Mouse (Mus musculus): Measurements from ENCODE around the gene Slc35a1. TPM values are rescaled to one million over a fixed set of nuclear protein-coding genes. Genes with fewer than 3 reads are reported as not detected.

The Slc35a1 gene
- total and polyA plus RNA-seq, 3 experiments, result 18.2 to 26.2 (median 19.7) TPM

- no peak for DNase-seq (ENCODE audit: extremely low read depth)
- Histone ChIP-seq H3K4me3 (replicated peaks in 1 of 3; ENCODE audit: low read depth in 2 of 3, low read length in 2 of 3, poor library complexity in 1 of 3) (no peak overlapping the region), H3K9me3 (replicated peaks; ENCODE audit: low read length) (no peaks in the 10 kb centered on the region), H3K4me2 (ENCODE audit: insufficient read depth, low read depth, poor library complexity, severe bottlenecking) (no peak overlapping the region), H3K36me3 (replicated peaks in 1 of 2; ENCODE audit: control insufficient read depth in 1 of 2, insufficient read depth in 1 of 2, low read length in 1 of 2) (peaks cover 69 to 94% of the 10 kb centered on the region in 2 experiments), H3K79me2 (replicated peaks; ENCODE audit: control insufficient read depth, extremely low read depth, insufficient read depth, poor library complexity, severe bottlenecking) (no peaks in the 10 kb centered on the region), H3K9ac (ENCODE audit: insufficient read depth, low read depth) (no peak overlapping the region), H3K27ac (ENCODE audit: insufficient read depth, low read depth) (no peak overlapping the region), H3K27me3 (replicated peaks) (no peaks in the 10 kb centered on the region), H3K4me1 (ENCODE audit: control insufficient read depth in 1 of 2, insufficient read depth in 2 of 2) (no peaks in the 10 kb centered on the region)
- dilution Hi-C loops (cut with MboI; ENCODE audit: extremely low pct_ligation_motif_present, extremely low pct_unique_long_range_greater_than_20kb, low sequenced_read_pairs), result no loop called here
- in situ Hi-C loops (cut with MboI; ENCODE audit: low pct_ligation_motif_present, low pct_unique_long_range_greater_than_20kb, low sequenced_read_pairs), result no loop called here
- no peak for TF ChIP-seq ETS1 (conservative IDR thresholded peaks at IDR 0.05; ENCODE audit: low read depth, low read length)
- no peak for TF ChIP-seq MYC (IDR thresholded peaks at IDR 0.05; ENCODE audit: low read depth, low read length)
- TF ChIP-seq USF1 (IDR thresholded peaks at IDR 0.05; ENCODE audit: low read depth, low read length), result no peak
- no peak for TF ChIP-seq E2F4 (IDR thresholded peaks at IDR 0.05; ENCODE audit: insufficient replicate concordance, low read depth, low read length)
- TF ChIP-seq NELFE (IDR thresholded peaks at IDR 0.05; ENCODE audit: low read depth, low read length), result no peak
- TF ChIP-seq HCFC1 (IDR thresholded peaks at IDR 0.05; ENCODE audit: low read depth, low read length), result no peak
- no peak for TF ChIP-seq JUN (IDR thresholded peaks at IDR 0.05; ENCODE audit: insufficient read depth, low read depth, low read length)
- TF ChIP-seq GABPA (IDR thresholded peaks at IDR 0.05; ENCODE audit: insufficient replicate concordance, low read depth, low read length), result no peak
- TF ChIP-seq MXI1 (IDR thresholded peaks at IDR 0.05; ENCODE audit: low read depth, low read length), result no peak
- no peak for TF ChIP-seq ZMIZ1 (IDR thresholded peaks at IDR 0.05; ENCODE audit: low read depth, low read length)
- no peak for TF ChIP-seq IRF4 (IDR thresholded peaks at IDR 0.05; ENCODE audit: low read depth, low read length)
- no peak for TF ChIP-seq TCF12 (IDR thresholded peaks at IDR 0.05; ENCODE audit: low read depth, low read length)
- TF ChIP-seq MEF2A (IDR thresholded peaks at IDR 0.05; ENCODE audit: borderline replicate concordance, low read depth, low read length), result no peak
- TF ChIP-seq BHLHE40 (IDR thresholded peaks at IDR 0.05; ENCODE audit: low read depth, low read length), result no peak
Observed at GRCm38 (mm10) chr4:34661927-34662326, 25.3 kb downstream of the Slc35a1 start.

GRCm38 (mm10) chr4:34661514-34661913 lies 25.7 kb downstream of the Slc35a1 start:
- dilution Hi-C loops (cut with MboI; ENCODE audit: extremely low pct_ligation_motif_present, extremely low pct_unique_long_range_greater_than_20kb, low sequenced_read_pairs), result no loop called here
- no peak for TF ChIP-seq GABPA (IDR thresholded peaks at IDR 0.05; ENCODE audit: insufficient replicate concordance, low read depth, low read length)
- no peak for TF ChIP-seq MAX (IDR thresholded peaks at IDR 0.05; ENCODE audit: low read length)
- TF ChIP-seq SMC3 (IDR thresholded peaks at IDR 0.05; ENCODE audit: low read depth, low read length), result no peak
- no peak for TF ChIP-seq ETS1 (conservative IDR thresholded peaks at IDR 0.05; ENCODE audit: low read depth, low read length)
- TF ChIP-seq TCF12 (IDR thresholded peaks at IDR 0.05; ENCODE audit: low read depth, low read length), result no peak
- TF ChIP-seq JUN (IDR thresholded peaks at IDR 0.05; ENCODE audit: insufficient read depth, low read depth, low read length), result no peak
- TF ChIP-seq KAT2A (IDR thresholded peaks at IDR 0.05; ENCODE audit: insufficient replicate concordance, low read length), result no peak
- TF ChIP-seq BHLHE40 (IDR thresholded peaks at IDR 0.05; ENCODE audit: low read depth, low read length), result no peak
- TF ChIP-seq MXI1 (IDR thresholded peaks at IDR 0.05; ENCODE audit: low read depth, low read length), result no peak
- no peak for TF ChIP-seq UBTF (IDR thresholded peaks at IDR 0.05; ENCODE audit: low read depth, low read length)
- no peak for TF ChIP-seq MYC (IDR thresholded peaks at IDR 0.05; ENCODE audit: low read depth, low read length)
- no peak for TF ChIP-seq TBP (conservative IDR thresholded peaks at IDR 0.05; ENCODE audit: low read depth, low read length)
- TF ChIP-seq JUND (conservative IDR thresholded peaks at IDR 0.05; ENCODE audit: low read depth, low read length), result no peak
- TF ChIP-seq USF2 (conservative IDR thresholded peaks at IDR 0.05; ENCODE audit: low read depth, low read length), result no peak
- no peak for TF ChIP-seq PAX5 (IDR thresholded peaks at IDR 0.05; ENCODE audit: low read length)
- TF ChIP-seq ZKSCAN1 (IDR thresholded peaks at IDR 0.05; ENCODE audit: borderline replicate concordance, low read depth, low read length), result no peak
- TF ChIP-seq IRF4 (IDR thresholded peaks at IDR 0.05; ENCODE audit: low read depth, low read length), result no peak
- no peak for TF ChIP-seq NELFE (IDR thresholded peaks at IDR 0.05; ENCODE audit: low read depth, low read length)
- in situ Hi-C loops (cut with MboI; ENCODE audit: low pct_ligation_motif_present, low pct_unique_long_range_greater_than_20kb, low sequenced_read_pairs), result no loop called here

More at GRCm38 (mm10) chr4:34661514-34661913, 25.7 kb downstream of the Slc35a1 start:
- H3K27ac ChIP-seq (ENCODE audit: insufficient read depth, low read depth), result no peak overlapping the region
- H3K9ac ChIP-seq (ENCODE audit: insufficient read depth, low read depth), result no peak overlapping the region
- peaks cover 70 to 94% of the 10 kb centered on the region in 2 experiments for H3K36me3 ChIP-seq (replicated peaks in 1 of 2; ENCODE audit: control insufficient read depth in 1 of 2, insufficient read depth in 1 of 2, low read length in 1 of 2)
- H3K79me2 ChIP-seq (replicated peaks; ENCODE audit: control insufficient read depth, extremely low read depth, insufficient read depth, poor library complexity, severe bottlenecking), result no peaks in the 10 kb centered on the region
- DNase-seq (ENCODE audit: extremely low read depth), result no peak
- no peak overlapping the region for H3K4me2 ChIP-seq (ENCODE audit: insufficient read depth, low read depth, poor library complexity, severe bottlenecking)
- H3K27me3 ChIP-seq (replicated peaks), result no peaks in the 10 kb centered on the region
- H3K9me3 ChIP-seq (replicated peaks; ENCODE audit: low read length), result no peaks in the 10 kb centered on the region
- no peaks in the 10 kb centered on the region for H3K4me1 ChIP-seq (ENCODE audit: control insufficient read depth in 1 of 2, insufficient read depth in 2 of 2)
- no peak overlapping the region for H3K4me3 ChIP-seq (replicated peaks in 1 of 3; ENCODE audit: low read depth in 2 of 3, low read length in 2 of 3, poor library complexity in 1 of 3)
